Mouse (Mus musculus) layer of hippocampus, postnatal 36 days (tissue): ENCODE results near the gene Olfr545. TPM values are rescaled to one million over a fixed set of nuclear protein-coding genes. Genes with fewer than 3 reads are reported as not detected.
"Not testable (repeated sequence)": the region's sequence is repeated elsewhere in the genome, so short reads cannot be mapped to it uniquely, and the experiment has no call there.

Experiments
- DNase-seq, 2 experiments: peaks; one replicate each; pipeline ENCODE4 v3.0.0; 2022
- total RNA-seq, 2 experiments: library from RNA; stranded (reverse); gene quantifications; 2 replicates each; pipeline ENCODE4 v1.2.3; 2021

Olfr545 gene
- not detected for total RNA-seq

DNA sequence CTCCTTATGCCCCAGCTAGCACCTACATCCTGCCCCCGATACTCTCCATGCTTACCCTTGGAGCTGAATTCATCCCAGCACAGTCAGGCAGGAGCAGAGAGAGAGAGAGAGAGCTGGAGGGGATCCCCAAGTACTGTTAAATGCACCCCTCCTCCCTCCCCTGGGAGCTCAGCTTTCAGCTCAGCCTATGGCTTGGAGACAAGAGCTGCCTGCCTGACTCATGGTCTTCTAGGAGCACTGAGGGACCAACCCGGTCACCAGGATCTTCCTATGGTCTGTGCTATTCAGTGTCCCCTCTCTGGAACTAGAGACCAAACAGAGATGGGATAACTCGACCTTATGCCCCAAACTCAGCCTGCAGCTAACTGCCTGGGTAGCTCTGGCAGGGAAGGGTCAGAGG lies at the start of gene Olfr545:
Olfr545 (minus strand) TSS at position 101 of the 400 bp plus-strand sequence.
- DNase-seq, result no peak

DNA sequence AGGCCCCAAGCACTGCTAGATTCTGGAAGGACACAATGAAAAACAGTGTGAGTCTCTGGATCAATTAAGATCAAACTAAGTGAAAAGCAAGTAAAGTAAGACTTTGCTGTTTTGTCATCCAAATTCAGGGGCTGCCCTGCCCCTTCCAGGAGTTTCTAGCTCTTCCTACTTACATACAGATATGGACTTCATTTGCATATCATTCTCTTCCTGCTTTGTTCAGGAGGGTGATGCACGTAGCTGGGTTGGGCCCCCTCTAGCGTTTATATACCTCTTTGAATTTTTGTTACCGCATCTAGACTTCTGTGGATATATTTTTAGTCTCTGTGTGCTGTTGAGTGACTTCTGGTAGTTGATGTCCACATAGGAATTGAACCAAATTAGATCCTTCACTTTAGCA lies 41.9 kb upstream of the Olfr545 start:
- DNase-seq, result no peak

DNA sequence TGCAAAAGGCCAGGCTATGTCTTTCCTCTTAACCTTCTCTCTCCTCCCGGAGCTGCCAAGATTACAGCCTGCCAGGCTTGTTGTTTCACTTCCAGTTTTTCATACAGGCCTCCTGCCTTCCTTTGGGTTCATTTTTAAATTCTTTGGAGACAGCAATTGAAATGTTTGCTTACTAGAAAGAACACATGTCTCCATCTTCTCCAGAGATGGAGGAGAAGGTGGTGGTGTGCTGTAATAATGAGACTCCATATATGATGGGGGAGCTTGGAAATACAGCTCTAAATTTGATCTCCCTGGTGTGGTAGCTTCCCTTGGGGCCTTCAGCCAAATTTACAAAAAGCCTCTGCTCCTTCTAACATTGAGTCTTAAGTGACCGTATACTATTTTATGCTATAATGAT lies 41.2 kb upstream of the Olfr545 start, which contains the start of gene Olfr548-ps1:
Olfr548-ps1 (plus strand) TSS at position 301 of the 400 bp plus-strand sequence.
- DNase-seq, result no peak

DNA sequence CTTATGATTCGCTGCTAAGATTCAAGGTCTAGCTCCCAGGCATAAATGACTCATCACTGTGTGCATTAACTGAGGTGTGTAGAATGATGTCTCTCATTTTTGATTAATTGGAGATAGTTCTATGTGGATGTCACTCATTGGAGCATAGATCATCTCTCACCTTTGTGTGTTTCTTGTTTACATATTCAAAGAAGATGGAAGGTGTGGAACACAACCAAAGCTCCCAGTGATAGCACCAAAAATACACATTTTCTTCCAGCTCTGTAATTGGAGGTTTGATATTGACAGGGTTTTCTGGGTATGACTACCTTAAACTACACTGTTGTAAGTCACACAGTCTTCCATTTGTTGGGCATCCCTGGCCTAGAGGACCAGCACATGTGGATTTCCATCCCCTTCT lies 35.1 kb upstream of the Olfr545 start, which contains the start of gene Olfr547:
Olfr547 (plus strand) TSS at position 301 of the 400 bp plus-strand sequence.
- DNase-seq, result no peak

DNA sequence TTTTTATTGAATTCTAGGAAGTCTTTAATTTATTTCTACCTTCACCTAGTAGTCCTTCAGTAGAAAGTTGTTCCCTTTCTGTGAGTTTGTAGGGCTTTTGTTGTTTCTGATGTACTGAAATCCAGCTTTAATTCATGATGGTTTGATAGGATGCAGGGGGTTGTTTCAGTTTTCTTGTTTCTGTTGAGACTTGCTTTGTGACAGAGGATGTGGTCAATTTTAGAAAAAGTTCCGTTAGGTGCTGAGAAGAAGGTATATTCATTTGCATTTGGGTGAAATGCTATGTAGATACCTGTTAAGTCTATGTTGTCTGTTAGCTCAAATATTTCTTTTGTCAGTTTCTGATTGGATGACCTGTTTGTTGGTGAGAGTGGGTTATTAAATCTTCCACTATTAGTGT lies 29.7 kb upstream of the Olfr545 start:
- no peak for DNase-seq

DNA sequence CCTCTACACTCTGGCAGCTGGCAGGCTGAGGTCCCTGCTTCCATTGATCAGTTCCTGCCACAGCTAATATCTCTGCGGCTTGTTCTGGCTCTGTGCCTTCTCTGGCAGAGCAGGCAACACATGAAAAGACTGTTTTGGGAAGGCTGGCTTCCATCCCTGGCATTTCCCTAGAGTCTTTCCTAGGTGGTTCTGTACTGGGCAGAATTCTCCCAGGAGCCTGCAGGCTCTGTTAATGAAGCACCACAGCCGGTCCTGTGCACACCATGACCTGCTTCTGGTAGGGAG lies 17.6 kb upstream of the Olfr545 start:
- peak; percentile 8 to 26 for DNase-seq

DNA sequence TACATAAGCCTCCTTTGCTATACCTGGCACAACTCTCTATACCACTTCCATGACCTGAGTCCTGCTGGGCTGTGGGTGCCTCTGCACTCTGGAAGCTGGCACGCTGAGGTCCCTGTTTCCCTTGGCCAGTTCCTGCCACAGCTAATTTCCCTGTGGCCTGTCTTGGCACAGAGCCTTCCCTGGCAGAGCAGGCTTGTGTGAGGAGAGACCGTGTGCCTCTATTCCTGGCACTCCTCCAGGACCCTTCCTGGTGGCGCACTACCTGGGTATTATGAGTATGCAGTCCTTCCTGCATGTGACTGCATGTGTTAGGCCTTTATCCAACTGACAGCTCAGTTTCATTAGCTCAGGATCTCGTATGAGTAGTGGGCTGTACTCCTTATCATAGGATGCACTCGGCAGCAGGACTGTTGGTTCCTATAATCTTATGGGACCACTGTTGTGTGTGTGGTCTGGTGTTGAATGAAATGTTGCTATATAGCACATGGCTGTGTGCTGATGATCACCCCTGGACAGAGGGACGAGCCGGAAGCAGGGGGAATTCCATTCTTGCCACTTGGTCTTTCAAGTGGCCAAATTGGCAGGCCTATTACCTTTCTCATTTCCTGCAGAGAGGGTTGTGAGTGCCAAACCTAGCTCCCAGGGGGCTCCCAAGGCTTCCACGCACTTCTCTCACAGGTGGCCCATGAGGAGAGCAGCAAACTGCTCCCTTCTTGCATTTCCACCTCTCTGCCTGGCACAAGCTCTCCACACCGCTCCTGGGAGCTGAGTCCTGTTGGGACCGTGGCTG lies 17.1 kb upstream of the Olfr545 start:
- no peak for DNase-seq

DNA sequence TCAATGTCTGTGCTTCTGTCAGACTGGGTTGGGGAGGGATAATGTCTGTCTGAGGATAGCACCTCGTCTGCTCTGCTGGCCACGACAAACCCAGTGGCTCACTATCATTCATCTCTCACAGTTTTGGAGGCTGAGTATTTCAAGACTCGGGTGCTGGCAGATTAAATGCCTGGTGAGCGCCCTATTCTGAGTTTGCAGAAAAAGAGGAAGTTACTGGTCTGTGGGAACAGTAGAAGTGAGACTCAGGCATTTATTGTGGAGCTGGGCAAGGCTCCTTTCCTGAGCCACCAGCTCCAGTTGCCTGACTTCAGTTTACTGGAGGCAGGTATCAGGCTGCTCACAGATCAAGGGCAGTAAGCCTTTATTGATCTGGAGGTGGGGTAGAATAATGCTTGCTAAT lies 14.8 kb upstream of the Olfr545 start:
- DNase-seq, result no peak

DNA sequence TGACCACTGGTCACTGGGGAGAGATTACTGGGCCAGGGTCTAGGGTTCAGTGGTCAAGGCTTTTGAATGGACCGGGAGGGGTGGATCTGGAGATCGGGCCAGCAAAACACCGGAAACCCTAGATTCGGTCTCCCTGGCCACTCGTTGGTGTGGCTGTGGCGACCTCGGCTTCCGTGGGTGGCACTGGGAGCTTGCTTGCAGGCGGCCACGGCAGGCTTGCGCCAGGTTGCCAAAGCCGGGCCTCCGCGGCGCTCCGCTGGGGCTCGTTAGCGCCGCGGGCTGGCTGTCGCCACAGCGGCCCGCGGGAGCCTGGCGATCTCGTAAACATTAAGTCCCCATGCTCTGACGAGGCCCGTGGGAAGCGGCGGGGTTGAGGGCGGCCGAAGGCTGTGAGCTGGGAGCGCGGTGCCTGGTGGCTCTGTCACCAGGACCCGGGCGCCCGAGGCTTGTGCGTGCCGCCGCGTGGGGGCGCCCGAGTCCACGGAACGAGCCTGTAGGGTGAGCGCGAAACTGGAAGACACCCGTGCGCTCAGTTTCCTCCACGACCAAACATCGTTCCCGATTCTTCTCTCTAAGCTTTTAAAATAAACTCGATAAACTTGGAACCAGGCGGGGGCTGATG lies 13.6 kb upstream of the Olfr545 start:
- peak; percentile 85 for DNase-seq

DNA sequence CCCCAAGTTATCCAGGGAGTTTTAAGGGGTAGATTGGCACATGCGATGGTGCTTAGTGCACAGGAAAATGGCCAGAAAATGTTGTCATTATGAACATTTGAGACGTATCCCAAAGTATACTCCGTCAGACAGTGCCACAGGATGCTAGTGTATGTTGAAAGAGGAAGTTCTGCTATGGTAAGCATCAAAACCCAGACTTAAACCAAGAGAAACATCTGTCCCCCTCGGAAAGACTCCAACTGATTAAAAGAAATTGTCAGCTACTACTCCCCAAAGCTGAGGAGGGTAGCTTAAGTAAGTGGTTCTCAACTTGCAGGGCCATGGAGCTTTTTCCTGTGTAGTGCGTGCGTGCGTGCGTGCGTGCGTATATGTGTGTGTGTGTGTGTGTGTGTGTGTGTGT lies 12.6 kb upstream of the Olfr545 start:
- DNase-seq, result no peak

DNA sequence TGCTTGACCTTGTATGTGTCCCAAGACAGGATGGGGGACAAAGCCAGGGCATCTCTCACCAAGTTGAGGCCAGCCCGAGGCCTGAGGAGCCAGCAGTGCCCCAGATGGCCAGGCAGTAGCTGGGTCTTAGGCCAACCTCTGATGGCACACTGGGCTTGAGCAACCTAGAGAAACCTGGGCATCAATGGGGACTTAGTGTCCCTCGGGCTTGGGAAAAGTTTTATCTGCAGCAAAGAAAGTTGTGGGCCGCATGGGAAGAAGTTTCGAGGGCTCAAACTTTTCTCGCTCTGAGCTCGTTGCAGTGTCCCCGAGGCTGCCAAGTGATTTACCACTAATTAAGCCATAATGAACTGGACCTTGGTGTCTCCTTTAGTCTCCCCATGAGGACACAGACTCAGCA lies 10.4 kb upstream of the Olfr545 start:
- no peak for DNase-seq

DNA sequence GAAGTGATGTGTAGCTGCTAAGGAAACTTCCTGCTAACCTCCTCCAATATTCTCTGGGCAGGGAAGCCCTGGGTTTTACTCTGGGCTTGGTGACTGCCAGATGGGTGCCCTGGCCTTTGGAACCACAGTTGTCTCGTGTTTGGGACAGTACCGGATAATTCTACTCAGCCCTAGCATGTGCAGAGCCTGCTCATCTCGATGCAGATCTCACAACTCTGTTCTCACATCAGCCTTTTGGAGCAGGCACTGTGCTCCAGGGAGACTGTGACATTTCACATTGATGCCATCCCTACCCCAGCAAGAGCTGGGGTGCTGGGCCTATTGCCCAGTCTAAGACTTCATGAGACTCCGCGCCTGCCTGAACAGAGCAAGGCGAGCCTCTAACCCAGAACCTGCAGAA lies 9.3 kb upstream of the Olfr545 start:
- no peak for DNase-seq

DNA sequence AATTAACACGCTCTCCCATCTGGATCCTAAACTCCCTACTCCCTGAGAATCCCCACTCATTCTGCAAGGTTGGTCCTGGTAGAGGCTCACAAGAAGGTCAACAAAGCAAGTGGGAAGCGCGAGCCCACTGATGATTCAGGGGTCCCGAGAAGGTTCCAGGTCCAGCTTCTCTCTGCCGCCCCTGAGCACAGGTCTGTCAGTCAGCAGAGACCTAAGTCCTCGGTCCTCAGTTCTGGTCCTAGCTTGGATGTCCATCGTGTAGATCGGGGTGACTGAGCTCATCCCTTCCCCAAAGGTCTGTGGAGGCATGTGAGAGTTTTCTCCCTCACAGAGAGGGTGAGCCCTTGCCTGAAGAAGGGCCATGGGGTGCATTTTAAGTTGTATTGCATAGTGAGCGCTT lies 8.7 kb upstream of the Olfr545 start:
- no peak for DNase-seq

DNA sequence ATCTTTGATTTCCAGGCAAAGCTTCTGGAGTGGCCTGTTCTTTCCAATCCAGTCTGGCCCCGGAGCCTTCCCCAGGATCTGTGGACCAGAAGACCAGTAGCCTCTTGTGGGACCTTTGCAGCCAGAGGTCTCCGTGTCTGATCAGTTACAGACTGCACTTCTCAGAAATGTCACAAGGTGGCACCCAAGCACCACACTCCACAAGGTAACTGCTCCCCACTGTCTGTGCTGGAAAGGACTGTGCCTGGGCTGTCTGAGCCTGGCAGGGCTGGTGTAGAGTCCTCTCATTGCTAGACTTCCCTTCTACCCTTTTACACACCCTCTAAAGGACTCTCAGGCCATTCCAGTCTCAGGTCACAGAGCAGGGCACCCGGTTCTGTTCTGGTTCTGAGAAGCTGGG lies 7.5 kb upstream of the Olfr545 start:
- DNase-seq, result peak; percentile 66 to 74

DNA sequence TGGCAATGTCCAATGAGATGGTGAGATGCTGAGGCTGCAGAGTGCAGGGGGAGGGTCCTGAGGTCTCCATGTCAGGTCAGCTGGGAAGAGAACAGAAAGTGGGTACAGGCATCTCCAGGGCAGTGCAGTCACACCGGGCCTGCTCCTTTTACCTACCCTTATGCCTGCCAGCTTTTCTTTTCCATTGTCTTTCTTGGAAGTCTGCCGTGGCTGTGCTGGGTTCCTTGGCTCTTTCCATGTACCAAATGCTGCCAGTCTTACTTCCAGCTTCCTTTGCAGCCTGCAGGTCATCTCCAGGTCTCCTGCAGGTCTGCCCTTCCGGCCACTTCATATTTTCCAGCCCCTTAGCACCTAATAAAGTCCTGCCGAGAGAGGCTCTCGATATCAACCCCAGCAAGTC lies 2.6 kb upstream of the Olfr545 start:
- no peak for DNase-seq

DNA sequence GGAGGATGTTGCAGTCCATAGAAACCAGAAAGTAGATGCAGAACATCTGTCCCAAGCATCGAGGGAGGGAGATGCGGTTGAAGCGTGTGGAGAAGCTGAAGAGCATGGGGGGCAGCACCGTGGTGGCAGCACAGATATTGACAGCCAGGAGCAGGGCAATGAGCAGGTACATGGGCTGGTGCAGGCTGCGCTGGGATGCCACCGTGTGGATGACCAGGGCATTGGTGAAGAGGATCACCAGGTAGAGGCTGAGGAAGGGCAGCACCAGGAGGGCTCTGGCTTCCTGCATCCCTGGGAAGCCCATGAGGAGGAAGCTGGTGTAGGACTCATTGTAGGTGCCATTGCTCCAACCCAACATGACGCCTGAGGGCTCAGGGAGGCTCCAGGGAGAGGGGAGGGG lies 5.0 kb downstream of the Olfr545 start:
- not testable (repeated sequence) for DNase-seq

DNA sequence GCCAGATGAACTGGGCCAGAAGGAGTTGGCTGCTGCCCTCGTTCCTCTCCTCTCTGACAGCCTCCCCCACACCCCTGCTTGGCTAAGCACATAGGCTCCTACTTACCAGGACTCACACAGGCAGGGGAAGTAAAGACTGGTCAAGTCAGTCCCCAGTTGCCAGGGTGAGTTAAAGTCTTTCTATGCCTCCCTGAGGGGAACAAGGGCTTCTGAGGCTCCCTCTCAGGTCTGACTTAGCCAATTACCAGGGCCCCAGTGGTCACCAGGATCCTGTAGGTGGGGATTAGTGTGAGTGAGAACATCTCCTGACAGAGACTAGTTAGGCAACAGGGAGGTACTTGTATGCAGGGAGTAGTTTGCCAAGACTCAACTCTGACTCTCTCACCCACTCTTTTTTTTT lies 11.2 kb downstream of the Olfr545 start, which contains the start of gene Olfr544:
Olfr544 (minus strand) TSS at position 153 of the 400 bp plus-strand sequence.
- no peak for DNase-seq

DNA sequence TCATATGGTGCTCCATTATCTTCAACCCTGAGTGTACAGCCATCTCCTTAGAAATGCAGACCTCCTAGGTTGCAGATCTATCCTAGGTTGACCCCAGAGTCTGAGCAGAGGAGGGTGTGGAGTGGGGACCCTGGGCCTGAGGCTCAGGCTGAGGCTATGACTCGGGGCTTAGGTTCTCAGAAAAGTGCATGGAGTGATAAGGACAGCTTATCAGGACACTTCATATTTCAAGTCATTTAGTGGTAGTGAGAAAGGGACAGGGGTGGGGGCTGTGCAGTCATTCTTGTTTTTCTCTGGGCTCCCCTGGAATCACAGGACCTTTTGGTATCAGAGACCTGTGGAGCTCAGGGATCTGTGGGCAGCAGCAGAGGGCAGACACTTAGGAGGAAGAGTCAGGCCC lies 13.3 kb downstream of the Olfr545 start:
- DNase-seq, result no peak

DNA sequence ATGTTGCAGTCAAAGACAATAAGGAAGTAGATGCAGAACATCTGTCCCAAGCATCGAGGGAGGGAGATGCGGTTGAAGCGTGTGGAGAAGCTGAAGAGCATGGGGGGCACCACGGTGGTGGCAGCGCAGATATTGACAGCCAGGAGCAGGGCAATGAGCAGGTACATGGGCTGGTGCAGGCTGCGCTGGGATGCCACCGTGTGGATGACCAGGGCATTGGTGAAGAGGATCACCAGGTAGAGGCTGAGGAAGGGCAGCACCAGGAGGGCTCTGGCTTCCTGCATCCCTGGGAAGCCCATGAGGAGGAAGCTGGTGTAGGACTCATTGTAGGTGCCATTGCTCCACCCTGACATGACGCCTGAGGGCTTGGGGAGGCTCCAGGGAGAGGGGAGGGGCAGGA lies 14.6 kb downstream of the Olfr545 start:
- not testable (repeated sequence) for DNase-seq

DNA sequence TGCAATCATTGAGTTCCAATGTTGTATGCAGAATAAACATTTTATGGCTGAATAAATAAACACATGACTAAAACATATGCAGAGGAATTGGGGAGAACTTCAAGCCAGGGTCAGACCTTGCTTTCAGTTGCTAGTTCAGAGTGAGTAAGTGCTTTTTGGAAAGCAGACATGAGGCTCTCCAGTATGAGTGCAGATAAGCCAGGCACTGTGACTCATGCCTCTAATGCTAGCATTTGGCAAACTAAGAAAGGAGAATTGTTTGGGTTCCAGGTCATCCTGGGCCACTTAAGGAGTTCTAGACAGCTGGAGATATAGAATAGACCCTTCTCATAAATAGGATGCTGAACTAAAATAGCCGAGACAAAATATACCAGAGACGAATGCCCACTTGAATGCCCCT lies 15.7 kb downstream of the Olfr545 start:
- no peak for DNase-seq

DNA sequence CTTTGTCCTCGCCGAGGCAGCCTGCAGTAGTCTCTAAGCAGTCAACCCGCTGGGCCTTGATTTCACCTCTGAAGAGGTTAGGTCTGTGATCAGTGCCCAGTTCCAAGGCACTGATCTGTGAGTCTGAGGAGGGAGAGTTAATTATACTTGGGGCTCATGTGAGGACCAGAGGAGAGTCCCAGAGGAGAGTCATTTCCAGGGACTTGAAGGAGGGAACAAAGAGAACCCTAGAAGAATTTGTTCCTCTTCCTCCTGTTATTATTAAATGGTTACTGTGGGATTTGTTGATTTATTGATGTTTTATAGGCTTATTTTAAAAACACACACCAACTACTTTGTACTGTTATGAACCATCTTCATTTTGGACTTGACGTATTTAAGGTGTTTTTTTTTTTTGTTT lies 17.8 kb downstream of the Olfr545 start, which contains the start of gene Olfr543:
Olfr543 (minus strand) TSS at position 101 of the 400 bp plus-strand sequence.
- DNase-seq, result no peak

DNA sequence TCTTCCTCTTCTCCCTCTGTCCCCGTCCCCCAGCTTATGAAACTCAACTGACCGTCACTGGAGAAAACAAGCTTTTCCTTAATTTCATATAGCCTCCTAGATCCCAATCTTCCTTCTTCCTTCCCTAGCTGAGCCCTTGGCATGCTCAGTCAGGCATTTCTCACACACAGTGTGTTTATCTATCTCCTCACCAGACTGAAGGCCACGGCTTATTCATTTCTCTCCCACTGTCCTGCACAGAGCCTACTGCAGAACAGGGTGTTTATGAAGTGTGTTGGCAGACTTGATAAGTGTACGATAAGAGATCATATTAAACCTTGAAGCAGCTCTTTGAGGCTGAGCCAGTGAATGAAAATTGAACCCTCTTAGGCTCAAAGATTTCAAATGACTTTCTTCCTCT lies 18.6 kb downstream of the Olfr545 start:
- no peak for DNase-seq

DNA sequence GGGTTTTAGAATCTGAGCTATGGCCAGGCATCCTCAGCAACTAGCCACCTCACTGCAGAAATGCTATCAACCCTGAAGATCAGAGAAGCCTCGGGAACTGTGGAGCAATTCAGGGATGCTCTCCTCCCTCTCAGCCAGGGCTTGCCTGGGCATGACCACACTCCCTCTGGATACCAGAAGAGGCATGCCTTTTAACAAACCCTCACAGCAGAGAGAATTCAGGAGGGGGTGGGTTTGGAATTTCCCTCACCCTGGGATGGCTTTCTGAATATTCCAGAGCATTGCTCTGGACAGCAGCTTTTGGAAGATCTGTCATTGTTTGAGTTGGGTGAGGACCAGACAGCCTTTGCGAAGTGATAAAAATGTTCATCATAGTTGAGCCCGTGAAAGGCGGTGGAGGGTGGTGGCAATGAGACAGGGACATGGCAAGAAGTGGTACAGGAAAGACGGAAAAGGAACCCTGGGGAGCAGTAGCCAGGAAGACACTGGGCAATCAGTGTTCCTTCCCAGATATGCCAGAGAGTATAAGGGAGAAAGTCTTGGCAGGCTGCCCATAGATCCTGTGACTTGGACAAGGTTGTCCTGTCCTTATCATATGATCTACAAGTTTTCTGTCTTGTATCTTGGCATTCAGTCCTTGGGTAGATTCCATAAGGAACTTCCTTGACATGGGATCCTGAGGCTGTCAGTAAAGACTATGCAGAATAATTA lies 19.9 kb downstream of the Olfr545 start:
- no peak for DNase-seq

DNA sequence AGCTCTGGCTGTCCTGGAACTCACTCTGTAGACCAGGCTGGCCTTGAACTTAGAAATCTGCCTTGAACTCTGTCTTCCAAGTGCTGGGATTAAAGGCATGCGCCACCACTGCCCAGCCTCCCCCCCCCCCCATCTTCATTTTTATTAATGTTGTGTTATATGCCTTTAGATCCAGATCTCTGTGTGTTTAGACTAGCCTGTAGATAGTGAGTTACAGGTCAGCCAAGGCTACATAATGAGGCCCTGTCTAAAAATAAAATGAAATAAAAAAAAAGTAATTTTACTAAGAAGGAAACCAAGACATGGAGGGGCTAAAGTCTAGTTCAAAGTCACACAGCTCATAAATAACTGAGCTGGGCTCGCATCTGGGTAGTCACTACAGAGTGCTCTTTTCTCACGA lies 20.4 kb downstream of the Olfr545 start:
- DNase-seq, result no peak
